Mouse (Mus musculus) ES-Bruce4 (cell line): ENCODE data around the gene Oxsr1.

Experiments used
- EP300 ChIP-seq: IDR thresholded peaks from 2 replicates; pipeline ENCODE4 v1.6.1; 2011; ENCODE audit warnings: low read depth, low read length; ENCODE audit not compliant: insufficient read depth
- POLR2A ChIP-seq: IDR thresholded peaks from one replicate; pipeline ENCODE4 v1.8.1; 2011; ENCODE audit warnings: low read length; ENCODE audit not compliant: insufficient read depth

DNA sequence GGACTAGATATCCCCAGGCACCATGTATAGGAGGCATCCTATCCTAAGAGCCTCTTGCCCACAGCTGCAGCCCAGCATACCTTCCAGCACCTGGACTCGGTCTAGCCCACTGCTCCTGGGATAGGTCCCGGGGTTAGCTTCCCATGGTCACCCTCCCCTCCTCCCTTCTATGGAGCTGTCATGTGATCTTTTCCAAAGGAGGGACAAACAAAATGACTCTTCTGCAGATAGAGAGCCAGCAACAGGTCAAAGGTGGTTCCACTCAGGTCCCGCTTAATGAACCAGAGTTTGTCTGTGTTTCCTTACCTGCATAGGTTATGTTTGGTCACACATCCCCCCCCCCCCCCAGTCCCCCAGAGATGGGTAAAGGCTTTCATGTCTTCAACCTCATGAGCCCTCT lies 28.3 kb upstream of the Oxsr1 start:
- TF ChIP-seq POLR2A = no peak
- no peak for TF ChIP-seq EP300
